Mouse (Mus musculus): Measurements from ENCODE around the gene Micu2. TPM values are rescaled to one million over a fixed set of nuclear protein-coding genes. Genes with fewer than 3 reads are reported as not detected.

The Micu2 gene
- polyA plus RNA-seq (2015; fragmentation: Nextera tagmentation; extraction: Ambion mirVana), result 96.5 and 103 TPM in 2 replicates

DNA sequence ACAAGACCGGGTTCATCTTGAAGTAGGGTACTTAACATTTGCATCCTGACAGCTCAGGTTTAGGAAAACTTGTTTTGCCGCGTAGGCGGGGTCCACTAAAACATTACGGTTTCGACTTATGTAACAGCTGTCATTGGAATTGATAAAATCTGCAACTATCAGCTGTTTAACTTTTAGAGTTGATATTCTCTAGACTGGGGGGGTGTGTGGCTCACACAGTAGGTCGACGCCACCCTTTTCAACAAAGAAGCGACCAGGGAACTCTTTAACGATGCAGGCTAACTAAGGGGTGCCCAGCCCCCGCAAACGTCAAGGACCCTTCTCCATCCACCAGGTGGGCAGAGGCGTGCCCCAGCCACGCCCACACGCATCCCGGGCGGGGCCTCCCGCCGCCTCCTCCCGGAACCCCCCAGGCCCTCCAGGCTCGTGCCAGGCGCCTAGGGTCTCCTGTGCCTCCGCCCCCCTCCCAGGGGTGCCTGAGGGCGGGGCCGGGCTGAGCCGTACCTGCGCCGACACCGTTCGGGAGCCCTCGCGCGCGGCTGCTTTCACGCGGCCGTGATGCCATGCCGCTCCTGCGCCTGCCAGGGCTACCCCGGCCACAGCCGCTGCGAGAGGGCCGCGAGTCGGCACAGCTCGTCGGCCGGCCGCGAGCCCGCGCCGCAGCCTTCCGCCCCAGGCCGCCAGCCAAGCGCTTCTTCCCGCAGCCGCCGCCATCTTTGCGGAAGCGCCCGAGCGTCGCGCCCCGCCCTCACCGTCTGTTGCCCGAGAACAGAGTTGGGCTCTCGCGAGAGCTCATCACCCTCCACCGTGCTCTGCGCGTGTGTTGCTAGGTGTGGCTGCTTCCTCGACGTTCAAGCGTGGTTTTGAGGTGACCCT is at the start of gene Micu2:
TSS of gene Micu2 (minus strand) at position 737 of the 876 bp plus-strand sequence.
- Histone ChIP-seq H3K4me3 (peak within 1 kb of the TSS; percentile 85), H3K9me3 (no peaks in the 10 kb centered on the region), H3K36me3 (no peaks in the 10 kb centered on the region), H3K4me2 (peak within 1 kb of the TSS; percentile 77), H3K4me1 (peaks cover 6% of the 10 kb centered on the region; the same call in 1 of the 2 replicates), H3K27ac (peak within 1 kb of the TSS; percentile 90), H3K9ac (peak within 1 kb of the TSS; percentile 92), H3K27me3 (no peaks in the 10 kb centered on the region)
- 2% methylated on average over 73 of the region's 76 CpGs for WGBS
- peak; percentile 92 for ATAC-seq (ENCODE audit: insufficient number of reproducible peaks, insufficient read depth, low FRiP score, low TSS enrichment, low read depth)

DNA sequence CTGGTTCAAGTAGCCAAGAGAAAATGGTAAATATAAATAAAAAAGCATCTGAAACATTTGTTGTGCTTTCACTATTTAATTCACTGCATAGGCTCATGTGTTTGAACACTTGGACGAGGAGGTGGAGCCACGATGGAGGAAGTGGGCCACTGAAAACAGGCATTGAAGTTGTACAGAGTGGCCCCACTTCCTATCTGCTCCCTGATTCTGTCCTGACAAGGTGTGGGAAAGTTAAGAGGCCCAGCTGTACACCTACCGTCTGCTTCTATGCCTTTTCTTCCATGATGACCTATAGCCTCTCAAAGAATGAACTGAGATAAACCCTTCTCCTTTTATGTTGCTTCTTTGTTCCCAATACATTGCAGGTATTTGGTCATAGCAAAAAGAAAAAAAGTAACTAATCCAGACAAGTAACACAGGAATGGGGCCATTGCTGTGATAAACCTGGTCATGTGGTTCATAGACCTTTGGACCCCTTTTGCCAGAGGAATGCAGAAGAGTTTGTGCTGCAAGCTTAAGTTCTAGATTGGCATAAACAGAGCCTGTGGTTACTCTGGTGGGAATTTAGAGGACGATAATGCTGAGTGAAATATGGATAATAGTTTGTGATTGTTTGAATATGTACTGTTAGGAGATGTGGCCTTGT is 47.7 kb upstream of the Micu2 start:
- Histone ChIP-seq H3K9me3 (no peaks in the 10 kb centered on the region), H3K4me2 (no peak overlapping the region), H3K36me3 (no peaks in the 10 kb centered on the region), H3K27ac (no peak overlapping the region), H3K27me3 (no peaks in the 10 kb centered on the region), H3K4me1 (no peaks in the 10 kb centered on the region), H3K9ac (no peak overlapping the region), H3K4me3 (no peak overlapping the region)
- no peak for ATAC-seq (ENCODE audit: insufficient number of reproducible peaks, insufficient read depth, low FRiP score, low TSS enrichment, low read depth)
- 88% methylated on average over 4 of the region's 4 CpGs for WGBS

DNA sequence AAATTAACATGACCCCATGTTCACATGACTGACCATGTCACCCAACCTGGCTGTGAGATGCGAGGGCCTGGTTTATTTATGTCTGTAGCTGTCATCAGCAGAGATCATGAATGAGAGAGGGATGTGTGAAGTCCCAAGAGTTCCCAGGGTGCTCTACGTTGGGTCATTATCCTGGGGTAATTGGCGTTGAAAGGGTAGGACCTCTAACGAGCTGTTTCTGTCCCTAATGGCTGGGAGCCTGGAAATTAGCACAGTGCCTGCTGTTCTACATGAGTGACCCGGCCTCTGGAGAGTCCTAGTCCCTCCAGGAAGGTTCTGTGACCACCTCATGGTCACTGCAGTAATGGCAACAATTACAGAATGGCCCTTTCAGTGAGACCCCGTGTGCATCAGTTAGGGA is 37.1 kb upstream of the Micu2 start:
- no peak for ATAC-seq (ENCODE audit: insufficient number of reproducible peaks, insufficient read depth, low FRiP score, low TSS enrichment, low read depth)
- 29% methylated on average over 6 of the region's 6 CpGs for WGBS
- Histone ChIP-seq H3K36me3 (no peaks in the 10 kb centered on the region), H3K27ac (no peak overlapping the region), H3K4me3 (no peak overlapping the region), H3K27me3 (0 out of 2 replicates have a peak, but pooled peaks cover 3% of the 10 kb centered on the region), H3K9ac (no peak overlapping the region), H3K4me1 (peaks cover 2% of the 10 kb centered on the region; the same call in 1 of the 2 replicates), H3K4me2 (no peak overlapping the region), H3K9me3 (no peaks in the 10 kb centered on the region)

DNA sequence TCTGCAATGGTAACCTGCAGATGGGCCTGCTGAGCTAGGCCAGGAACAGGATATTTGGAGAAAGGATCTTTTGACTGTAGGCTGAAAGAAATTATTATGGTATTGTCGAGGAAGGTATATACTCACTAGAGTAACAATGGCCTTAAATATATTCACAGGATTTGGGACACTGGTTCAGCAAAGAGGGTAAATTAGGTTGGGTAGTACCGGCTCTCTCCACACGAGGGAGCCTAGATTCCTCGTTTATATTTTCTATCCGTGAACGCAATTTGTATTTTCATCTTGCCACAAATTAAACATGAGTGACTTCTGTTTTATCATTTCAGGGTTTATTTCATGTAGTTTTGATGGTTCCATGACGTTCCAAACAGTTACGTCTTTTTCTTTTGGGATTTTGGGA is 35.5 kb upstream of the Micu2 start:
- H3K27ac ChIP-seq, result no peak overlapping the region
- ATAC-seq (ENCODE audit: insufficient number of reproducible peaks, insufficient read depth, low FRiP score, low TSS enrichment, low read depth), result no peak
- H3K4me3 ChIP-seq, result no peak overlapping the region
- no peaks in the 10 kb centered on the region for H3K36me3 ChIP-seq
- peaks cover 2% of the 10 kb centered on the region; the same call in 1 of the 2 replicates for H3K4me1 ChIP-seq
- 0 out of 2 replicates have a peak, but pooled peaks cover 3% of the 10 kb centered on the region for H3K27me3 ChIP-seq
- no peak overlapping the region for H3K4me2 ChIP-seq
- no peaks in the 10 kb centered on the region for H3K9me3 ChIP-seq
- no peak overlapping the region for H3K9ac ChIP-seq
- WGBS, result 7% methylated on average over 8 of the region's 8 CpGs

DNA sequence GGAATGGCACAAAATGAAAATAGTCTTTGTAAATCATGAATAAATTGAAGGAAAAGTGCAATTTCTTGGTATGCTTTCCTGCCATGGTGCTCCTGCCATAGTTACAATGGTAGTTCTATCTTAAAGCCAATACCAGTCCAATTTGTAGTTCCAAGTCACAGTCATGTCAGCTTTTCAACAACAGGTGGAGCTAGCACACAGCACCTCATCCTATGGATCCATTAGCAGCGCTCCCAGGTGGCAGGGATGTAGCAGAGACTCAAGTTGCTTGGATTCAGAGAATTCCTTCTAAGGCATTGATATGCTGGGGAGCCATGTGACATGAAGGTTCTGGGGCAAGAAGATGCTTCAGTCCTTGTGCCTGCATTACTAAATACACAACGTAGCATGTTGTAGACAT is 19.8 kb upstream of the Micu2 start:
- Histone ChIP-seq H3K4me3 (no peak overlapping the region), H3K27me3 (no peaks in the 10 kb centered on the region), H3K9ac (no peak overlapping the region), H3K27ac (no peak overlapping the region), H3K4me1 (no peaks in the 10 kb centered on the region), H3K9me3 (peaks cover 6% of the 10 kb centered on the region), H3K36me3 (no peaks in the 10 kb centered on the region), H3K4me2 (no peak overlapping the region)
- 36% methylated on average over 2 of the region's 2 CpGs for WGBS
- no peak for ATAC-seq (ENCODE audit: insufficient number of reproducible peaks, insufficient read depth, low FRiP score, low TSS enrichment, low read depth)

DNA sequence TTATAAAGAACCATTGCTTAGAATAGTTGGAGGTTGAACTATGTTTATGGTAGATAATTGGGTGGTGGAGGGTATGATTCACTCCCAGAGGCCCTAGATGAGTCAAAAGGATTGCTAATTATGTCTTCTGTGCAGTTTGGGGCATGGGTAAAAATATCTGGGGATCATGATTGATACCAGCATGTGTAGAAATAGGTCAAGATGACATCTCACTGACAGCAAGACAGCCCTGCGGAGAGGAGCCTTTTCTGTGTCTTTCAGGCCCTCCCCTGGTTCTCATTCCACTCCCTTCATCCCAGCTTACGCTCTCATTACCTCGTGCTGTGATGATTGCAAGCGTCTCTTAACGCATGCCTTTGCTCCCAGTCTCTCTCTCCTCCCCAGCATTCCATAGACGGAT is 4.8 kb upstream of the Micu2 start:
- H3K9ac ChIP-seq, result no peak overlapping the region
- H3K4me3 ChIP-seq, result no peak overlapping the region
- H3K27ac ChIP-seq, result no peak overlapping the region
- H3K4me1 ChIP-seq, result peaks cover 6% of the 10 kb centered on the region; the same call in 1 of the 2 replicates
- no peaks in the 10 kb centered on the region for H3K9me3 ChIP-seq
- H3K4me2 ChIP-seq, result no peak overlapping the region
- WGBS, result 67% methylated on average over 6 of the region's 6 CpGs
- no peak for ATAC-seq (ENCODE audit: insufficient number of reproducible peaks, insufficient read depth, low FRiP score, low TSS enrichment, low read depth)
- no peaks in the 10 kb centered on the region for H3K36me3 ChIP-seq
- no peaks in the 10 kb centered on the region for H3K27me3 ChIP-seq

DNA sequence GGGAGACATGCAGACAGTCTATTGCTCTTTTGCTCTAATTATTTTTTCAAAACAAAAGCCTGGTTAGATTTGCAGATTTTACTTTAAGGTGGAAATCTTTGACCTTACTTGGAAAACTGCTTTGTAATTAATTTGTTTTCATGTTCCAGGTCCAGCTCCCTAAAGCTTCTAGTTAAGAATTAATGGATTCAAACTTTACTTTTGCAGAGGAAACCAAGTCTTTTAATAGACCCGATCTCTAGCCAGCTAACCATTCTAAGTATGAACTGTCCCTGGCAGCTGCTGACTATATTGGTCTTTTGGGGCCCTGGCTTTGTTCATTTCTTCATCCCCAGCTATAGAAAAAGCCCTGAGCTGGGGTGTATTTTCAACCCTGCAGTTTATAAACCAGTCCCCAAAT is 3.1 kb upstream of the Micu2 start:
- Histone ChIP-seq H3K4me1 (peaks cover 6% of the 10 kb centered on the region; the same call in 1 of the 2 replicates), H3K9me3 (no peaks in the 10 kb centered on the region), H3K27ac (no peak overlapping the region), H3K27me3 (no peaks in the 10 kb centered on the region), H3K4me2 (no peak overlapping the region), H3K4me3 (no peak overlapping the region), H3K9ac (no peak overlapping the region), H3K36me3 (no peaks in the 10 kb centered on the region)
- 88% methylated on average over 1 of the region's 1 CpGs for WGBS
- no peak for ATAC-seq (ENCODE audit: insufficient number of reproducible peaks, insufficient read depth, low FRiP score, low TSS enrichment, low read depth)

DNA sequence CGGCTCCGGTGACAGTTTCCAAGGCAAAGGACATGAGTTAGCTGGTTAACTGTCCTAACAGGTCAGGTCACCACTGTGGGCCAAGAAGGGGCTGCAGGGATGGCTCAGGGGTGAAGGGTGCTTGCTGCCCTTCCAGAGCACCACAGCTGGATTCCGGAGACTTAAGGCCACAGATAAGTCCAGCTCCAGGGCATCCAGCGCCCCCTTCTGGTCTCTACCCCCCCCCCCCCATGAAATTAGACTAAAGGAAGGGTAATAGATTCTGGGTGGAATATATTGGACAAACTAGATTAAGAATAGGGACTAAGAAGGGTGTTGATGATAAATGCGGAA is 306 bp upstream of the Micu2 start:
- WGBS, result 33% methylated on average over 5 of the region's 5 CpGs
- Histone ChIP-seq H3K36me3 (no peaks in the 10 kb centered on the region), H3K27ac (peak overlapping the region; percentile 90), H3K4me2 (peak overlapping the region; percentile 77), H3K9me3 (no peaks in the 10 kb centered on the region), H3K4me3 (peak overlapping the region; percentile 85), H3K4me1 (peaks cover 6% of the 10 kb centered on the region; the same call in 1 of the 2 replicates), H3K27me3 (no peaks in the 10 kb centered on the region), H3K9ac (no peak overlapping the region)
- ATAC-seq (ENCODE audit: insufficient number of reproducible peaks, insufficient read depth, low FRiP score, low TSS enrichment, low read depth), result no peak

DNA sequence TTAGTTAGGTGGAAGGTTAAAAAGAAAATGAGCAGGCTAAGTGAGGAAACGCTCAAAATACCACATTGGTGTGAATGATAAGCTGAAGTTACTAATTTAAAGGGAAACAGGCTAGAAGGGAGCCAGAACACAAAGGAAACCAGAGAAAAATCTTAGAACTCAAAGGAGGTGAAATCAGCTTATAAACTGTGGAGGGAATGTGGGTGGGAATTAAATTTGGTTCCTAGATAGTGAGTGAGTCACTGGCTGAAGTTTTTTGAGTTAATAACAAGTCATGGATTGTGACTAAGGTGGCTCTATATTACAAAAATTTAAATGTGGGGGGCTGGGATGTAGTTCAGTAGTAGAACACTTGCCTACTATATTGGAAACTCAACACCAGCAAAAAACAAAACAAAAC is 1.6 kb downstream of the Micu2 start:
- no peak for ATAC-seq (ENCODE audit: insufficient number of reproducible peaks, insufficient read depth, low FRiP score, low TSS enrichment, low read depth)
- Histone ChIP-seq H3K9ac (no peak overlapping the region), H3K9me3 (no peaks in the 10 kb centered on the region), H3K4me1 (peaks cover 6% of the 10 kb centered on the region; the same call in 1 of the 2 replicates), H3K27me3 (no peaks in the 10 kb centered on the region), H3K4me2 (no peak overlapping the region), H3K36me3 (peaks cover 4% of the 10 kb centered on the region; the same call in 1 of the 2 replicates), H3K27ac (no peak overlapping the region), H3K4me3 (no peak overlapping the region)
- 76% methylated on average over 1 of the region's 1 CpGs for WGBS

DNA sequence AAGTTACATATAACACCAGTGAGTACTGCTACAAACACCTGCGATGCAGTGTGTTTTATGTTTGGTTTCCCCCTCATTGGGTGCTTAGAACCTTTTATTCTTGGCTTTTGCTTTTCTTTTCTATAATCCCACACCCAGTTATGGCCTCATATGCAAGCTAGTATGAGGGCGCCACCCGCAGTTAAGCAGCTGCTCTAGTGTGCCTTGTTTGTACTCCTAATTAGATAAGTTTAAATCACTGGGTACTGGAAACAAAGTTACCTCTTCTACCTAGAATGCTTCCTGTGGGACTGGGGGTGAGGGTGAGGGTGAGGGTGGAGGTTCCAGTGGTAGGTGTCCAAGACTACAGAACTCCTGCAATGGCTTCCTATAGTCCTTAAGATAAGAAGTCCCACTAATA is 2.9 kb downstream of the Micu2 start:
- Histone ChIP-seq H3K9me3 (no peaks in the 10 kb centered on the region), H3K9ac (no peak overlapping the region), H3K4me1 (peaks cover 6% of the 10 kb centered on the region; the same call in 1 of the 2 replicates), H3K36me3 (peaks cover 11% of the 10 kb centered on the region), H3K4me3 (no peak overlapping the region), H3K27me3 (no peaks in the 10 kb centered on the region), H3K4me2 (no peak overlapping the region), H3K27ac (no peak overlapping the region)
- WGBS, result 97% methylated on average over 3 of the region's 3 CpGs
- no peak for ATAC-seq (ENCODE audit: insufficient number of reproducible peaks, insufficient read depth, low FRiP score, low TSS enrichment, low read depth)

DNA sequence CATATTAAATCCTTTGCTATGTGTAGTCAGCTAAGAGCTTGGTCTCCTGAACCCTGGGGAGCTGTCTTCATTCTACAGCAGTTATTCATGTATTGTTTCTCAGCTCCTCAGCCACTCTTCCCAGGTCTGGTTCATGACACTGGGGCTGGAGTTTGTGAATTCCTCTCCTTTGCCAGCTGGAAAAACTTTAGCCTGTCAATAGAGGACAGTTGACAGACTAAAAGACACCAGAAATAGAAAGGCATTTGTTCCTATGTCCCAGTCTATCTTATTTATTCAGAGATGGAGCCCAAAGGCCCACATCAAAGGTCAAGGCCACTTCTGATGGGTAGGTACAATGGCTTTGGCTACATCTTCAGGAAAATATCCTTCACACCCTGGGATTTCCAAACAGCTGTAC is 7.3 kb downstream of the Micu2 start:
- no peak for ATAC-seq (ENCODE audit: insufficient number of reproducible peaks, insufficient read depth, low FRiP score, low TSS enrichment, low read depth)
- no peaks in the 10 kb centered on the region for H3K4me1 ChIP-seq
- peaks cover 43% of the 10 kb centered on the region for H3K36me3 ChIP-seq

DNA sequence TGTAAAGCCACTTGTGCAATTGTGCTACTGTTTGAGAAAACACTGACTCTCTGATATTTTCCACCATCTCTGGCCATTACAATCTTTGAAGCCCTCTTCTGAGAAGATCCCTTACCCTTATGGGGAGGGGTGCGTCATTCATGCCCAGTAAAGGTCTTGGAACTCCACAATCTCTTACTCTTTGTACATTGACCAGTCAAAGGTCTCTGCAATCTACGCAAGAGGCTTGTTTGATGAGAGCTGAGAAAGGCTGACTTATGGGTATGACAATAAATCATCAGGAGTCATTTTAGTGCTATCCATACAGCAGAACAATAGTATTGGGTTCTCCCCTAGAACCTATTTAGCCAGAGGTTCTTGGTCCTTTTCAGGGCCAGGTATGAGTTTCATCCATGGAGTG is 9.9 kb downstream of the Micu2 start:
- Histone ChIP-seq H3K4me1 (peaks cover 4% of the 10 kb centered on the region; the same call in 1 of the 2 replicates), H3K4me2 (no peak overlapping the region), H3K27ac (no peak overlapping the region), H3K4me3 (no peak overlapping the region), H3K36me3 (peaks cover 43% of the 10 kb centered on the region), H3K9me3 (0 out of 2 replicates have a peak, but pooled peaks cover 2% of the 10 kb centered on the region), H3K27me3 (no peaks in the 10 kb centered on the region), H3K9ac (no peak overlapping the region)
- 97% methylated on average over 2 of the region's 2 CpGs for whole genome bisulfite sequencing
- ATAC-seq (ENCODE audit: insufficient number of reproducible peaks, insufficient read depth, low FRiP score, low TSS enrichment, low read depth), result no peak

More for the DNA sequence above, 7.3 kb downstream of the Micu2 start:
- Histone ChIP-seq H3K27me3 (no peaks in the 10 kb centered on the region), H3K4me3 (no peak overlapping the region), H3K4me2 (no peak overlapping the region), H3K27ac (no peak overlapping the region), H3K9ac (no peak overlapping the region), H3K9me3 (0 out of 2 replicates have a peak, but pooled peaks cover 2% of the 10 kb centered on the region)

Measured in embryonic facial prominence, embryonic 13.5 days (tissue).